Mouse (Mus musculus): ENCODE measurements around the gene Slc35b2. TPM values are rescaled to one million over a fixed set of nuclear protein-coding genes. Genes with fewer than 3 reads are reported as not detected.

Gene Slc35b2
- polyA plus RNA-seq, 1 experiment from 2014 or later: 142 TPM

DNA sequence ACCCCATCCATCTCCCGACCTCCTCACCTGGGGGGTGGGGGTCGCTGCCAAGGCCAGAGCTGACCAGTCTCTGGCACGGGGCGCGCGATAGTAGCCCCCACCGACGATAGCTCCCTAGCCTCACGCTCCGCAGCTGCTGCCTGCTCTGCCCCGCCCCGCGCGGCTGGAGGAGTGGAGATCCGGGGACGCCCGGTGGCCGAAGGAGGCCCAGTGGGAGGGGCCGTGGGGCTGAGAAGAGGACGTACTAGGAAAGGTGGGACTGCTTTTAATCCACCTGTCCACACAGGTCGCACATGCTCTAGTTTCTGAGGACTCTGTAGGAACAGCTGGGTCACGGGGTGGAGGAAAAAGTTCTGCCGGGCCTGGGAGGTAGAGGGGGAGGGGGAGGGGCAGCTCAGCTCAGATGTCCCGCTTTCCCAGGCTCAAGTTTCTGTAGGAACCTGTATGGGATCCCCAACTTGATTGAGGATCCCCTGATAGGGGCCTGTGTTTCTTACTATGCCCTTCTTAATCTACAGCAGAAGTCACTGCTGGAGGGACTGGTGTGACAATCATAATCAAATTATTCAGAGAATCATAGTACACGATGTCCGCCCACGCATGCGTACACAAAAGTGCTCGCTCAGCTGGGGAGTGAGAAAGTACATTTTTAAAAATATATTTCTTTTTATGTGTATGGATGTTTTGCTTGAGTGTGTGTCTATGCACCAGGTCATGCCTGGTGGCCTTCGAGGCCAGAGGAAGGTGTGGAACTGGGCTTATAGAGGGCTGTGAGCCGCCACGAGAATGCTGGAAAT is 36.0 kb downstream of the Slc35b2 start, which contains the start of gene Slc29a1:
Gene Slc29a1 (minus strand): TSS at position 161 of the 797 bp plus-strand sequence.
- peak within 1 kb of the TSS; percentile 58; the same call in 1 of the 2 replicates for H3K27ac ChIP-seq
- H3K27me3 ChIP-seq: peaks cover 24% of the 10 kb centered on the region
- peak within 1 kb of the TSS; percentile 45 for H3K4me3 ChIP-seq (replicated peaks)
- ATAC-seq (replicated peaks; ENCODE audit: low FRiP score): peak; percentile 30; the same call in 1 of the 2 replicates
- no peaks in the 10 kb centered on the region for H3K9me3 ChIP-seq (replicated peaks)
- H3K36me3 ChIP-seq: no peaks in the 10 kb centered on the region
- peak within 1 kb of the TSS; percentile 83 for H3K4me2 ChIP-seq
- peaks cover 54% of the 10 kb centered on the region for H3K4me1 ChIP-seq
- WGBS: 16% methylated on average over 32 of the region's 32 CpGs
- H3K9ac ChIP-seq: peak within 1 kb of the TSS; percentile 43

DNA sequence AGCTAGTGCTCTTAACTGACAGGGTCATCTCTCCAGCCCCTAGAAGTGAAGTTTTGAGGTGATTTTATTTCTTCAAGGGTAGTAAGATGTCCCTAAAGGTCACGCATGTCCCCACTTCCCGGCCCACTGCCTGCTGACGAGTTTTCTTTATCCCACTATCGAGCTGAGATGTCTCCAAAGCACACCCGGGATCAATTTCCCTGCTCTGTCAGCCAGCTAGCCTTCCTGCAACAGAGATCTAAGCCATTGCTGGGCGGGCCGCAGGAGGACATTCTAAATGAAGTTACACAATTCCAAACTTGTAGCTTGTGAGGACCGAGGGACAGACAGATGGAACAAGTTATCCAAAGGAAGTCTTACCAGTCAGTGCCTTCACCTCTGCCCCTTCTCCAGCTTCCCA is 36.6 kb downstream of the Slc35b2 start:
- Histone ChIP-seq H3K4me2 (peak overlapping the region; percentile 83), H3K9me3 (replicated peaks) (no peaks in the 10 kb centered on the region), H3K27ac (no peak overlapping the region), H3K4me1 (peaks cover 48% of the 10 kb centered on the region), H3K4me3 (replicated peaks) (no peak overlapping the region), H3K27me3 (peaks cover 24% of the 10 kb centered on the region), H3K9ac (no peak overlapping the region), H3K36me3 (no peaks in the 10 kb centered on the region)
- 55% methylated on average over 8 of the region's 8 CpGs for WGBS
- no peak for ATAC-seq (replicated peaks; ENCODE audit: low FRiP score)

DNA sequence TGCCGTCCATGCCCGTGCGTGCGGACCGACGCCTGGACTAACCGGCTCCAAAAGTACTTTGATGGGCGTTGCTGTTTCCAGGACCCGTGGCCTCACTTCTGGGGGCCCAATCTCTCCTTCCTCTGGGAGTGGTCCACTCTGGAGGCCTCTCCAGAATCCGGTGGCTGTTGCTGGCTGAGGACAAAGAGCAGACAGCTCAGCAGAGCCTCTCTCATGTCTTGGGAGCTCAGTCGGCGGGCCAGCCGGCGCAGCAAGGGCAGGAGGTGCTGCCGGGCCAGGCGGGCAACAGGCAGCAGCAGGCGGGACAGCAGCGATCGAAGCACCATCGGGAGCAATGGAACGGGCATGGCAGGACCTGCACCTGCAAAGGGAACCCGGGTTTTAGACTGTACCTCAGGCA is 37.7 kb downstream of the Slc35b2 start:
- no peak for ATAC-seq (replicated peaks; ENCODE audit: low FRiP score)
- peaks cover 24% of the 10 kb centered on the region for H3K27me3 ChIP-seq
- H3K27ac ChIP-seq: peak overlapping the region; percentile 70
- 20% methylated on average over 22 of the region's 22 CpGs for WGBS
- no peak overlapping the region for H3K4me3 ChIP-seq (replicated peaks)
- no peaks in the 10 kb centered on the region for H3K36me3 ChIP-seq
- H3K4me2 ChIP-seq: peak overlapping the region; percentile 7
- H3K9ac ChIP-seq: no peak overlapping the region
- H3K9me3 ChIP-seq (replicated peaks): no peaks in the 10 kb centered on the region
- peaks cover 38% of the 10 kb centered on the region for H3K4me1 ChIP-seq

DNA sequence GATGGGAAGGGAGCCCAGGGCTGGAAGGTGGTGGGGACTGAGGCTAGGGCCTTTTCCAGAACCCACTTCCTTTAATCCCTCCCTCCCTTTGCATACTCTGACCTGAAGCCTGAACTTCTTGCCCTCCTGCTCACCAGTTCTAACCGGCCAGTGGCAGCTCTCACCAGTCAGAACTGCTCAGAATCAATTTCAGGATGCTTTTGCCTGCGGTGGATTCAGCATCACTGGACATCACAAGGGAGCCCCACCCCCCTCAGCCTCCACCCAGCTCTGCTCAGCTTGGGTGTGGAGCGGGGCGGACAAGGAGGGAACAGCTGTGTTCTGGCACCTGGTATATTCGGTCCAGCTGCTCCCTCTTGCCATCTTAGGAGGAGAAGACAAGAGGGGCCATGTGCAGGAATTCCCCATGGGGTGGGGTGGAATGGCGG is 38.2 kb downstream of the Slc35b2 start, which contains the start of gene Mymx:
Gene Mymx (minus strand): TSS at position 226 of the 428 bp plus-strand sequence.
- peak within 1 kb of the TSS; percentile 7 for H3K4me2 ChIP-seq
- H3K9ac ChIP-seq: no peak within 1 kb of the TSS
- no peaks in the 10 kb centered on the region for H3K9me3 ChIP-seq (replicated peaks)
- WGBS: 39% methylated on average over 6 of the region's 6 CpGs
- no peaks in the 10 kb centered on the region for H3K36me3 ChIP-seq
- no peak within 1 kb of the TSS for H3K4me3 ChIP-seq (replicated peaks)
- peak within 1 kb of the TSS; percentile 70 for H3K27ac ChIP-seq
- peak; percentile 24; the same call in 1 of the 2 replicates for ATAC-seq (replicated peaks; ENCODE audit: low FRiP score)
- peaks cover 24% of the 10 kb centered on the region for H3K27me3 ChIP-seq
- peaks cover 32% of the 10 kb centered on the region for H3K4me1 ChIP-seq

DNA sequence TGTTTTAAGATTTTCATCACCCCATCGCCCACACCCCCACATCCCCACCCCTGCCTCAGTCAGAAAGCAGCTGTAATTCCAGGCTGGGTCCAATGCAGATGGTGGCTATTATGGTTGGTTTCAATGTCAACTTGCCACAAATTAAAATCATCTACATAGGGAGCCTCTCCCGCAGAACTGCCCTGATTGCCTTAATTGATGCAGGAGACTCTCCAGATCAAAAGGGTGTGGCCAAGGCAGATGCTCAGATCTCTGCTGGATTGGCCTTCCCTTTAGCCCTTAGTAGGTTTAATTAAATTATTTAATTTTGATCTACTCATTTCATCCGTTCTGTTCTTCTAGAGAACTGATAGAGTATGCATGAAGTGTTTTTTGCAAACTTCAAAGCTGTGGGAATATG is 39.3 kb downstream of the Slc35b2 start:
- Histone ChIP-seq H3K9me3 (replicated peaks) (no peaks in the 10 kb centered on the region), H3K4me3 (replicated peaks) (no peak overlapping the region), H3K4me1 (peaks cover 28% of the 10 kb centered on the region), H3K27me3 (peaks cover 24% of the 10 kb centered on the region), H3K36me3 (no peaks in the 10 kb centered on the region), H3K9ac (no peak overlapping the region), H3K27ac (no peak overlapping the region), H3K4me2 (no peak overlapping the region)
- 83% methylated on average over 3 of the region's 3 CpGs for WGBS
- no peak for ATAC-seq (replicated peaks; ENCODE audit: low FRiP score)

DNA sequence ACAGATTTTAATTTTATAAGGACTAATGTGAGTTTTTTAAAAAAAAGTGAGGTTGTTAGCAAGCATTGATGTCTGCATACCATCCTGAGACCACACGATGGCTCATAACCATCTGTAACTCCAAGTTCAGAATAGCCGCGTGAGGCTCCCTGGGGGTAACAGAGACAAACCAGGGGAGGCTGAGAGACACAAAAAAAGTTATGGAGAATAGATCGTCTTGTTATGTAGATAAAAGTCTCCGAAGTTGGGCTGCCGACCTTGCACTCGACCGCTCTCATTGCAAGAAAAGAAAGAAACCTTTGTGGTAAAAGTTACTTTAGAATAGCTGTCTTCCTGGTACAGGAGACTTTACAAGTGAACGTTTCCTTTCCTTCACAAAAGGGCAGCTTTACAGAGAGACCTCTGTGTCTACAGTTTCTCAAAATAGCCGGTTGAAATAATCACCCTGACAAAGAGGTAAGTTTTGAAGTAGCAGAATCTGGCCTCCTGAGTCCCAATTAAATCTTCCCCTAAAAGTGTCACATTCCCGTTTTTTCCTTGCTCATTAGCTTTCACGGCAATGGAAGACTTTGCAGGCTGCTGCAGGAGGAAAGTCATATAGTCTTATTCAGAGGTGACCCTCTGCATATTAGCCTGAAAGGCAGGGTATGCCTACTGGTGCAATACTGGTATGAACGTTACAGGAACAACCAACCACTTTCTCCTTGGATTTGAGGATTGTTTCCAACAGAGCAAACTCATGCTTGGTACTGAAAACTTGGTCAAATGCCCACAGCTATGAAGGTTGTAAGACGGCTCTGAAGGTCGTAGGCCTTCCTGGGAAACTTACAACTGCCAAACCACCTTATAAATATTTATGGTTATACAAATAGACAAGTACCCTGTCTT is 43.6 kb downstream of the Slc35b2 start:
- H3K36me3 ChIP-seq: no peaks in the 10 kb centered on the region
- H3K4me2 ChIP-seq: no peak overlapping the region
- H3K27me3 ChIP-seq: peaks cover 2% of the 10 kb centered on the region; the same call in 1 of the 2 replicates
- H3K9ac ChIP-seq: no peak overlapping the region
- WGBS: 81% methylated on average over 15 of the region's 15 CpGs
- H3K27ac ChIP-seq: no peak overlapping the region
- H3K4me3 ChIP-seq (replicated peaks): no peak overlapping the region
- no peaks in the 10 kb centered on the region for H3K9me3 ChIP-seq (replicated peaks)
- peaks cover 8% of the 10 kb centered on the region for H3K4me1 ChIP-seq
- no peak for ATAC-seq (replicated peaks; ENCODE audit: low FRiP score)

DNA sequence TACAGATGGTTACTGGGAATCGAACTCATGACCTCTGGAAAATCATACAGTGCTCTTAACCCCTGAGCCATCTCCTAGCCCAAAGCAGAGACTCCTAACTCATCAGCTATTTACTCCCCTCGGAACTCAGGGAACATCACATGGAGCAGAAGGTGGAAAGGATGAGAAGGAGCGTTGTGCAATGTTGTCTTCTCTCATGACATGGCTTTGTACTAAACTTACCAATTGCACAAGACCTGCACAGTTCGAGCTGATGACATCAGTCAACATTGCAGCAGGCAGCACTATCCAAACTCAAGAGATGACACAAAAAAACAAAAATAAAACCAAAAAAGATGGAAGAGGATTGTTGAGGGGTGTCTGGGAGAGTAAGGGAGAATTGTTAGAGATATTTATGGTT is 44.7 kb downstream of the Slc35b2 start:
- H3K4me3 ChIP-seq (replicated peaks): no peak overlapping the region
- 91% methylated on average over 4 of the region's 4 CpGs for WGBS
- H3K9me3 ChIP-seq (replicated peaks): no peaks in the 10 kb centered on the region
- no peak overlapping the region for H3K27ac ChIP-seq
- H3K4me2 ChIP-seq: no peak overlapping the region
- H3K36me3 ChIP-seq: no peaks in the 10 kb centered on the region
- peaks cover 8% of the 10 kb centered on the region for H3K4me1 ChIP-seq
- no peak for ATAC-seq (replicated peaks; ENCODE audit: low FRiP score)
- no peaks in the 10 kb centered on the region for H3K27me3 ChIP-seq
- no peak overlapping the region for H3K9ac ChIP-seq

DNA sequence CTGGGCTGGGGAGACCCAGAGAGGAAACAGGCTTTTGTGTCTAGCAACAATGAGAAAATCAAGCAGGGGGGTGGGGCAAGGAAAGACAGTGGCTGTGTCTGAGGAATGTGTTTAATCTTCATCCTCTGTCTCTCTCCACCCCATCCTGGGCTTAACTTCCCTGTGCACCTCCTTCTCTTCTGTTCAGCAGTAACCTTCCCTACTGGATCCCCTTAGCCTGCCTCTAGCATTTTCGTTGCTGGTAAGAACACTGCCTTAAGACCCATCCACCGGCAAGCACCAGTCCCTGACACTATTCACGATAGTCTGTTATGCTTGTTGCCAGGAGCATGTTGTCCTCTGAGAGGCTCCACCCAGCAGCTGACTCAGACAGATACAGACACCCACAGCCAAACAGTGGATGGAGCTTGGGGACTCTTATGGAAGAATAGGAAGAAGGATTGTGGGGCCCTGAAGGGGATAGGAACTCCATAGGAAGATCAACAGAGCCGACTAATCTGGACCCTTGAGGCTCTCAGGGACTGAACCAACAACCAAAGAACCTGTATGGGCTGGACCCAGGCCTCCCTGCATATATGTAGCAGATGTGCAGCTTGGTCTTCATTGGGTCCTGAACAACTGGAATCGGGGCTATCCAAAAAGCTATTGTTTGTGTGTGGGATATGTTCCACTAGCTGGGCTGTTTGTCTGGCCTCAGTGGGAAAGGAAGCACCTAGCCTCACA is 46.6 kb downstream of the Slc35b2 start:
- Histone ChIP-seq H3K36me3 (no peaks in the 10 kb centered on the region), H3K9ac (no peak overlapping the region), H3K4me1 (peaks cover 8% of the 10 kb centered on the region), H3K27ac (peak overlapping the region; percentile 54; the same call in 1 of the 2 replicates), H3K27me3 (no peaks in the 10 kb centered on the region), H3K4me2 (no peak overlapping the region), H3K9me3 (replicated peaks) (no peaks in the 10 kb centered on the region), H3K4me3 (replicated peaks) (no peak overlapping the region)
- no peak for ATAC-seq (replicated peaks; ENCODE audit: low FRiP score)
- WGBS: 39% methylated on average over 5 of the region's 5 CpGs

DNA sequence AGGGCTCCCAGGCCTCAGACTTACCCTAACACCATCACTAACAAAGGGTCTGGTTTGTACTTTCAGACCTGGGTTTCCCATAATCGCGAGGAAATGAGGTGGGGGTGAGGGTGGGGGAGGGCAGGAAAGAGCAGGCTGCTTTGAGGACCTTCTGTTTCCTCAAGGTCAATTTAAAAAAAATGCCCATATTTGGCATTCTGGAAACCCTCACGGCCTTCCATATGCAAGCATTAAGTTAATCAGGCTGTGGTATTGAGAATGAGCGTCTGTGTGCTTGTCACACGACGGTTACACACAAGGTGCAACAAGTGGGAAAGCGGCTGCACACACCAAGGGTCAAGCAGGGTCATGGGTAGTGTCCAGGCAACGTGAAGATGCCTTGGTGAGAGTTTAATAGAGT is 48.3 kb downstream of the Slc35b2 start:
- ATAC-seq (replicated peaks; ENCODE audit: low FRiP score): no peak
- H3K36me3 ChIP-seq: no peaks in the 10 kb centered on the region
- no peak overlapping the region for H3K4me2 ChIP-seq
- H3K9ac ChIP-seq: no peak overlapping the region
- no peaks in the 10 kb centered on the region for H3K9me3 ChIP-seq (replicated peaks)
- H3K27me3 ChIP-seq: no peaks in the 10 kb centered on the region
- peaks cover 8% of the 10 kb centered on the region for H3K4me1 ChIP-seq
- H3K27ac ChIP-seq: no peak overlapping the region
- 74% methylated on average over 8 of the region's 8 CpGs for WGBS
- H3K4me3 ChIP-seq (replicated peaks): no peak overlapping the region

DNA sequence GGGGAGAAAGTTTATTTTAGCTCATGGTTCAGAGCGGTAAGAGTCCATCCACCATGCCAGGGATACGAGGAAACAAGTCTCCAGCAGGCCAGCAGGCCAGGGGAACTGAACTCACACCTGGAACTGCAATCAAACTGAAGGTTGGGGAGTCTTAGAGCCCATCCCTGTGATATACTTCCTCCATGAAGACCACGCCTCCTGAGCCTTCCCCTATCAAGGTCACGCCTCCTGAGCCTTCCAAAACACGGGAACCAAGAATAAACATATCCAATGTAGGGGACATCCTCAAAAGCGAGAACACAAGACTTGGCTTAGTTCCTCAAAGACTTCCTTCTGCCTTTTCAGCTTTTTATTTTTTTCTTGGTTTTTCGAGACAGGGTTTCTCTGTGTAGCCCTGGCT is 49.2 kb downstream of the Slc35b2 start:
- H3K9me3 ChIP-seq (replicated peaks): no peaks in the 10 kb centered on the region
- no peak overlapping the region for H3K4me3 ChIP-seq (replicated peaks)
- peaks cover 8% of the 10 kb centered on the region for H3K4me1 ChIP-seq
- 79% methylated on average over 7 of the region's 7 CpGs for WGBS
- no peak overlapping the region for H3K9ac ChIP-seq
- H3K27ac ChIP-seq: no peak overlapping the region
- H3K36me3 ChIP-seq: no peaks in the 10 kb centered on the region
- ATAC-seq (replicated peaks; ENCODE audit: low FRiP score): no peak
- H3K4me2 ChIP-seq: no peak overlapping the region
- H3K27me3 ChIP-seq: no peaks in the 10 kb centered on the region

DNA sequence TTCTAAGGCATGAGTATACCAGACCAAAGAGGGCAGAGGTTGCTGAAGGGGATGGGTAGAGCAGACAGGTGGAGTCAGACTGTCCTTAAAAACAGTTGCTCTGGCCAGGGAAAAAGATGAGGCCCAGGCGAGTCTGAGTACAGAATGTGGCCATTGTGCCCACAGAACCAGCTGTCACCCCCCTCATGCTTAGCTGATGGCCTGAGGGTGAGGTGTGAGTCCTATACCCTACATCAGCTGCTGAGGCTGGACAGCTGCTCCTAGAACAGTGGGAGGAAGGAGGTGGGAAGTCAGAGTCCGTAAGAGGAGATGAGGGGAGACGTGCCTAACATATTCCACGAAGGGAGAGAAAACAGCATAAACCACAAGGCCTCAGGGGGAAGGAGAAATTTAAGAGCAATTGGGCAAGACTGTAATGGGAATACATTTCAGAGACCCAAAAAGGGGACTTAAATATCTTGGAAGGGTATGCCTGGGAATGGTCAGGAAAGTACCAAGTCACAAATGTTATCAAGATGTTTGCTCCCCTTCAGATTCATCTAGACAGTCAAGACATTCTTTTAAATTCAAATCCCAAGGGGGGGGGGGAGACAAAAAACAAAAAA is 52.5 kb downstream of the Slc35b2 start:
- Histone ChIP-seq H3K36me3 (no peaks in the 10 kb centered on the region), H3K27me3 (no peaks in the 10 kb centered on the region), H3K4me2 (no peak overlapping the region), H3K4me3 (replicated peaks) (no peak overlapping the region), H3K9me3 (replicated peaks) (no peaks in the 10 kb centered on the region), H3K27ac (no peak overlapping the region), H3K9ac (no peak overlapping the region), H3K4me1 (peaks cover 18% of the 10 kb centered on the region)
- no peak for ATAC-seq (replicated peaks; ENCODE audit: low FRiP score)
- 31% methylated on average over 4 of the region's 4 CpGs for WGBS
